In genomic region chr12:11342020-11342600, GRCm38 (mm10) we compare ENCODE assay signal across 24 mouse cellular contexts.
DNase-seq lines count a peak whose midpoint lies in the region; ATAC-seq and TF ChIP-seq lines count a peak whose summit lies in the region.
"Had no signal": no experiment of that assay in that cellular context is flagged by ENCODE, and none has a peak within 500 bp of the region (broad histone marks: within the 10 kb centered on the region; RNA-seq: fewer than 3 reads in every experiment).

No protein-coding gene starts in this region.

- 82% methylated on average over 6 of the region's 6 CpGs for WGBS in midbrain, embryonic 14.5 days
- 67% methylated on average over 6 of the region's 6 CpGs for WGBS in liver, postnatal 0 days (ENCODE audit: insufficient replicate concordance)

- H3K4me2 ChIP-seq in midbrain, embryonic 14.5 days (ENCODE audit: low read length) = no peak overlapping the region
- no peak overlapping the region for H3K4me2 ChIP-seq in liver, postnatal 0 days (ENCODE audit: low read depth, low read length)
- H3K4me2 ChIP-seq: embryonic facial prominence, embryonic 12.5 days; embryonic facial prominence, embryonic 15.5 days; heart, embryonic 11.5 days; hindbrain, embryonic 13.5 days; intestine, embryonic 15.5 days had no signal

- DNase-seq in frontal cortex, postnatal 25 days (ENCODE audit: low spot score in 2 of 2) = no peak
- peak; percentile 81 for DNase-seq in 3T3-L1 (ENCODE audit: low read depth, low spot score)
- DNase-seq in brain, adult 2 months (ENCODE audit: low read depth, low spot score) = peak; percentile 82
- DNase-seq in midbrain, embryonic 14.5 days = no peak
- DNase-seq in liver, postnatal 0 days = no peak
- DNase-seq: adrenal gland, postnatal 25 days; cerebellum, adult 18-20 months; cerebellum, adult 9-10 months; cerebellum, postnatal 25 days; forebrain, postnatal 0 days; gastrocnemius, postnatal 10 days; gastrocnemius, postnatal 36 days; kidney, adult 11 months; kidney, adult 8-10 months had no signal

- no peaks in the 10 kb centered on the region for H3K27me3 ChIP-seq in C2C12 (ENCODE audit: control insufficient read depth, insufficient read depth, insufficient read length)
- H3K27me3 ChIP-seq in midbrain, embryonic 14.5 days (ENCODE audit: control insufficient read depth, insufficient read depth, low read length) = no peaks in the 10 kb centered on the region
- no peaks in the 10 kb centered on the region for H3K27me3 ChIP-seq in liver, postnatal 0 days (ENCODE audit: insufficient read depth, low read length)
- H3K27me3 ChIP-seq: embryonic facial prominence, embryonic 12.5 days; embryonic facial prominence, embryonic 15.5 days; hindbrain, embryonic 13.5 days; intestine, embryonic 15.5 days had no signal

- H3K9me3 ChIP-seq in midbrain, embryonic 14.5 days (ENCODE audit: control insufficient read depth, low read length) = no peaks in the 10 kb centered on the region
- H3K9me3 ChIP-seq in liver, postnatal 0 days (ENCODE audit: low read length) = no peaks in the 10 kb centered on the region
- H3K9me3 ChIP-seq: embryonic facial prominence, embryonic 12.5 days; embryonic facial prominence, embryonic 15.5 days; hindbrain, embryonic 10.5 days; hindbrain, embryonic 13.5 days; intestine, embryonic 15.5 days had no signal

- no peaks in the 10 kb centered on the region for H3K36me3 ChIP-seq in C2C12 (ENCODE audit: control insufficient read depth, insufficient read depth)
- no peaks in the 10 kb centered on the region for H3K36me3 ChIP-seq in midbrain, embryonic 14.5 days (ENCODE audit: control insufficient read depth, insufficient read depth, low read length)
- H3K36me3 ChIP-seq in liver, postnatal 0 days (replicated peaks; ENCODE audit: insufficient read depth, low read length) = no peaks in the 10 kb centered on the region
- H3K36me3 ChIP-seq: embryonic facial prominence, embryonic 12.5 days; embryonic facial prominence, embryonic 15.5 days; hindbrain, embryonic 10.5 days; hindbrain, embryonic 13.5 days; intestine, embryonic 15.5 days had no signal

- H3K9ac ChIP-seq in midbrain, embryonic 14.5 days (replicated peaks; ENCODE audit: low read length) = no peak overlapping the region
- no peak overlapping the region for H3K9ac ChIP-seq in liver, postnatal 0 days (replicated peaks)
- H3K9ac ChIP-seq: embryonic facial prominence, embryonic 12.5 days; embryonic facial prominence, embryonic 15.5 days; forebrain, postnatal 0 days; hindbrain, embryonic 13.5 days; intestine, embryonic 15.5 days had no signal

- peak; percentile 58 for ATAC-seq in frontal cortex, adult (ENCODE audit: low TSS enrichment)
- ATAC-seq in midbrain, embryonic 14.5 days (ENCODE audit: low FRiP score, low TSS enrichment) = no peak
- ATAC-seq in liver, postnatal 0 days = no peak
- ATAC-seq: forebrain, embryonic 14.5 days; forebrain, postnatal 0 days; hindbrain, embryonic 16.5 days; intestine, embryonic 15.5 days had no signal

- no peak for TF ChIP-seq EP300 in liver, postnatal 0 days (IDR thresholded peaks at IDR 0.05; ENCODE audit: low read depth)

- no peaks in the 10 kb centered on the region for H3K79me3 ChIP-seq in C2C12 (ENCODE audit: low read depth)

- no peak overlapping the region for H3K4me3 ChIP-seq in C2C12 (ENCODE audit: insufficient read depth, poor library complexity, severe bottlenecking)
- H3K4me3 ChIP-seq in midbrain, embryonic 14.5 days (replicated peaks; ENCODE audit: low read depth, low read length) = no peak overlapping the region
- no peak overlapping the region for H3K4me3 ChIP-seq in liver, postnatal 0 days (ENCODE audit: low read depth, low read length)
- H3K4me3 ChIP-seq: embryonic facial prominence, embryonic 12.5 days; embryonic facial prominence, embryonic 15.5 days; hindbrain, embryonic 10.5 days; hindbrain, embryonic 13.5 days; intestine, embryonic 15.5 days had no signal

- TF ChIP-seq CTCF in C2C12 (IDR thresholded peaks at IDR 0.05; ENCODE audit: control insufficient read depth, insufficient read depth, insufficient read length) = no peak
- TF ChIP-seq CTCF in liver, postnatal 0 days (IDR thresholded peaks at IDR 0.05; ENCODE audit: low read depth) = no peak

- no peak overlapping the region for H3ac ChIP-seq in C2C12 (ENCODE audit: control insufficient read depth, insufficient read length, low read depth)

- no peaks in the 10 kb centered on the region for H3K4me1 ChIP-seq in midbrain, embryonic 14.5 days (ENCODE audit: control insufficient read depth, insufficient read depth, low read length)
- H3K4me1 ChIP-seq in liver, postnatal 0 days (ENCODE audit: insufficient read depth) = no peaks in the 10 kb centered on the region
- H3K4me1 ChIP-seq: embryonic facial prominence, embryonic 12.5 days; embryonic facial prominence, embryonic 15.5 days; hindbrain, embryonic 10.5 days; hindbrain, embryonic 13.5 days; intestine, embryonic 15.5 days had no signal

- H3K27ac ChIP-seq in midbrain, embryonic 14.5 days (replicated peaks; ENCODE audit: low read depth, low read length) = no peak overlapping the region
- H3K27ac ChIP-seq in liver, postnatal 0 days (ENCODE audit: low read depth) = no peak overlapping the region
- H3K27ac ChIP-seq: embryonic facial prominence, embryonic 12.5 days; embryonic facial prominence, embryonic 15.5 days; hindbrain, embryonic 10.5 days; hindbrain, embryonic 13.5 days; intestine, embryonic 15.5 days had no signal

- H3K79me2 ChIP-seq in C2C12 (ENCODE audit: control insufficient read depth, insufficient read depth) = no peaks in the 10 kb centered on the region

TF ChIP-seq in C2C12, 6 proteins besides CTCF, POLR2A, EP300 and RAD21:
- peak; percentile 29 for TF ChIP-seq FOSL1 (IDR thresholded peaks at IDR 0.05; ENCODE audit: insufficient read depth, low read length, poor library complexity, severe bottlenecking)
- TF ChIP-seq MYOD1 (IDR thresholded peaks at IDR 0.05; ENCODE audit: control insufficient read depth, insufficient read length, low read depth) = no peak
TF ChIP-seq in C2C12: peak in this region for 1.

Comparison
In these comparisons a context has a peak if more than half of its experiments do, and no peak if none do; other contexts are left out.
1. DNase-seq: peak in 3T3-L1 (single experiment) and brain, adult 2 months (single experiment); none in frontal cortex, postnatal 25 days (0 of 2), midbrain, embryonic 14.5 days (single experiment) and liver, postnatal 0 days (single experiment).